Mouse (Mus musculus) layer of hippocampus, postnatal 36 days (tissue): ENCODE data around the gene Pkdcc. TPM values are rescaled to one million over a fixed set of nuclear protein-coding genes. Genes with fewer than 3 reads are reported as not detected.

Experiments
- DNase-seq, 2 experiments: peaks; one replicate each; pipeline ENCODE4 v3.0.0; 2022
- total RNA-seq, 2 experiments: library from RNA; stranded (reverse); gene quantifications; 2 replicates each; pipeline ENCODE4 v1.2.3; 2021

Pkdcc gene
- total RNA-seq, 2 experiments from 2014 or later, result 16.4 to 18.9 TPM

GRCm38 (mm10) chr17:83247176-83247575 lies 32.1 kb downstream of the Pkdcc start:
- no peak for DNase-seq

- DNase-seq, result no peak
These were observed 33.4 kb downstream of the Pkdcc start for GRCm38 (mm10) chr17:83248467-83248866.

- no peak for DNase-seq
These were observed 35.9 kb downstream of the Pkdcc start for GRCm38 (mm10) chr17:83250903-83251526.

GRCm38 (mm10) chr17:83253051-83253649 lies 38.1 kb downstream of the Pkdcc start:
- DNase-seq, result peak in 1 of 2 experiments; percentile 24

GRCm38 (mm10) chr17:83267202-83268128 lies 52.4 kb downstream of the Pkdcc start:
- peak; percentile 74 to 77 for DNase-seq

- DNase-seq, result peak; percentile 74
These were observed 56.4 kb downstream of the Pkdcc start for GRCm38 (mm10) chr17:83271509-83271908.

GRCm38 (mm10) chr17:83272641-83273040 lies 57.5 kb downstream of the Pkdcc start:
- no peak for DNase-seq

GRCm38 (mm10) chr17:83273636-83274035 lies 58.5 kb downstream of the Pkdcc start:
- DNase-seq, result no peak

- DNase-seq, result no peak
These were observed 59.0 kb downstream of the Pkdcc start for GRCm38 (mm10) chr17:83274101-83274500.

Other genes with a start within 250 kb of the Pkdcc start
- gene Eml4, start 135.6 kb downstream of the Pkdcc start, total RNA-seq, result 10 to 100 TPM; 25.8 to 27.0 TPM